Mouse (Mus musculus) C2C12 (cell line): Measurements from ENCODE around the gene Lrtm1. TPM values are rescaled to one million over a fixed set of nuclear protein-coding genes. Genes with fewer than 3 reads are reported as not detected.

Experiments
- H3K27me3 ChIP-seq: one replicate; pipeline ENCODE4 v1.6.1; 2011; ENCODE audit not compliant: control insufficient read depth, insufficient read depth, insufficient read length
- H3K36me3 ChIP-seq: one replicate; pipeline ENCODE4 v1.6.1; 2011; ENCODE audit not compliant: control insufficient read depth, insufficient read depth
- H3K4me3 ChIP-seq: one replicate; pipeline ENCODE4 v1.5.1; 2011; ENCODE audit warnings: mild to moderate bottlenecking, control low read depth; ENCODE audit not compliant: poor library complexity, insufficient read depth, severe bottlenecking
- H3K79me2 ChIP-seq: one replicate; pipeline ENCODE4 v1.6.1; 2011; ENCODE audit not compliant: control insufficient read depth, insufficient read depth
- H3K79me3 ChIP-seq: one replicate; pipeline ENCODE4 v1.6.1; 2011; ENCODE audit warnings: low read depth, control low read depth
- H3ac ChIP-seq: one replicate; pipeline ENCODE3; 2011; ENCODE audit warnings: low read depth; ENCODE audit not compliant: control insufficient read depth, insufficient read length
- CEBPB ChIP-seq: IDR thresholded peaks from one replicate; pipeline ENCODE4 v1.6.1; 2011; ENCODE audit warnings: low read depth, mild to moderate bottlenecking, control low read depth, moderate library complexity
- CTCF ChIP-seq: IDR thresholded peaks from one replicate; pipeline ENCODE4 v1.5.1; 2011; ENCODE audit not compliant: control insufficient read depth, insufficient read depth, insufficient read length
- FOSL1 ChIP-seq: IDR thresholded peaks from one replicate; pipeline ENCODE4 v1.8.0; 2011; ENCODE audit warnings: mild to moderate bottlenecking, low read length; ENCODE audit not compliant: poor library complexity, insufficient read depth, severe bottlenecking
- MAX ChIP-seq: IDR thresholded peaks from one replicate; pipeline ENCODE4 v1.6.1; 2011; ENCODE audit warnings: mild to moderate bottlenecking, control low read depth
- MYOD1 ChIP-seq: IDR thresholded peaks from one replicate; pipeline ENCODE4 v1.6.1; 2011; ENCODE audit warnings: low read depth; ENCODE audit not compliant: control insufficient read depth, insufficient read length
- MYOG ChIP-seq: IDR thresholded peaks from one replicate; pipeline ENCODE4 v1.6.1; 2011; ENCODE audit not compliant: control insufficient read depth, insufficient read length; ENCODE audit errors: extremely low read depth
- USF1 ChIP-seq: IDR thresholded peaks from one replicate; pipeline ENCODE4 v1.6.1; 2011; ENCODE audit warnings: low read depth, mild to moderate bottlenecking, control low read depth, moderate library complexity
- polyA plus RNA-seq: library from polyadenylated mRNA; unstranded; fragments of >200 nt; fragmentation: generic; extraction: Trizol; gene quantifications from one replicate; pipeline ENCODE4 v1.2.1, GENCODE M21; 2012; ENCODE audit warnings: missing spikeins

Lrtm1 gene
- polyA plus RNA-seq, 1 experiment, result not detected

- TF ChIP-seq USF1 (no peak), MYOG (no peak), CTCF (no peak), FOSL1 (no peak), CEBPB (no peak), MYOD1 (no peak), MAX (no peak)
- Histone ChIP-seq H3K36me3 (no peaks in the 10 kb centered on the region), H3K27me3 (no peaks in the 10 kb centered on the region), H3ac (no peak overlapping the region), H3K4me3 (no peak overlapping the region), H3K79me2 (no peaks in the 10 kb centered on the region), H3K79me3 (no peaks in the 10 kb centered on the region)
These were observed 29.7 kb upstream of the Lrtm1 start for GRCm38 (mm10) chr14:28988211-28988900.

DNA sequence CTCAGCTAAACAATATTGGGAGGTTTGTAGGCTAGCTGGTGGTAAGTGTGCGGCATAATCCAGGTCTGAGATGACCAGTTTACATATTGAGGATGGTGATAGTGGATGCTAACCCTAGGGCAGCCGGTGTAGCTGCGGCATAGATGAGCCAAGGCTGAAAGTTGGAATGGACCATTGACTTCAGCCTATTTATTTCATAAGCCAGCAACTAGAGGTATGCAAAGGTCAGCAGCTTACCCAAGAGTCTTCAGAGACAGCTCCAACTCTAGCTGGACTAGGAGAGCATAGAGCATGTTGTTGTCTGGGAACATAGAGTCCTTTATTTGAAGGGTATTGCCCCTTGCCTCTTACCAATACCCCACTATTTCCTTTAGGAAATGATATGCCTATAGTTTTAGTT, 21.4 kb upstream of the Lrtm1 start:
- Histone ChIP-seq H3K4me3 (no peak overlapping the region), H3K27me3 (no peaks in the 10 kb centered on the region), H3K79me2 (no peaks in the 10 kb centered on the region), H3K79me3 (no peaks in the 10 kb centered on the region), H3ac (no peak overlapping the region), H3K36me3 (no peaks in the 10 kb centered on the region)
- TF ChIP-seq FOSL1 (no peak), USF1 (no peak), CTCF (no peak), MAX (no peak), MYOG (no peak), MYOD1 (no peak), CEBPB (no peak)

GRCm38 (mm10) chr14:29005228-29005840, 12.7 kb upstream of the Lrtm1 start:
- Histone ChIP-seq H3K4me3 (no peak overlapping the region), H3K79me2 (no peaks in the 10 kb centered on the region), H3K36me3 (no peaks in the 10 kb centered on the region), H3ac (no peak overlapping the region), H3K27me3 (no peaks in the 10 kb centered on the region), H3K79me3 (no peaks in the 10 kb centered on the region)
- no peak for TF ChIP-seq CEBPB

- no peaks in the 10 kb centered on the region for H3K79me2 ChIP-seq
- H3K36me3 ChIP-seq, result no peaks in the 10 kb centered on the region
- no peaks in the 10 kb centered on the region for H3K27me3 ChIP-seq
- H3K79me3 ChIP-seq, result no peaks in the 10 kb centered on the region
- TF ChIP-seq CEBPB (no peak), CTCF (no peak), USF1 (no peak), MYOG (no peak), FOSL1 (no peak), MYOD1 (no peak), MAX (no peak)
- no peak overlapping the region for H3K4me3 ChIP-seq
- no peak overlapping the region for H3ac ChIP-seq
These were observed 8.4 kb upstream of the Lrtm1 start for GRCm38 (mm10) chr14:29009644-29010043.

DNA sequence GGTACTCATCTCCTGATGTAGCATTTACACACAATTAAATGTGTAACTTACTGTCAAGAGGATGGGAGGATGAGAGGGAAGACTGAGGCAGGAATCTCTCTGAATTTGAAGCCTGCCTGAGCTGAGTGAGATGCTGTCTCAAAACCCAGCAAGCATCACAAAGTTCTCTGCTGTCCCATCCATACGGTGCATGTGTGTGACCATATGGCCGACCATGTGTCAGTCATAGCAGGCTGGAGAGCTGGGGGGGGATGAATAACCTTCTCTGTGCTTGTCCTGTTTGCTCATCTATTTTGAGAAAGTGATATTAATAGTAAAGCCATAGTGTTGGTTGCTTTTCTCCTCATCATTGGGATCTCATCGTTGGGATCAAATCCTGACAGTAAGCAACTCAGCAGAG, 4.8 kb upstream of the Lrtm1 start:
- Histone ChIP-seq H3ac (no peak overlapping the region), H3K4me3 (no peak overlapping the region), H3K36me3 (no peaks in the 10 kb centered on the region), H3K79me3 (no peaks in the 10 kb centered on the region), H3K79me2 (no peaks in the 10 kb centered on the region), H3K27me3 (no peaks in the 10 kb centered on the region)
- TF ChIP-seq MYOD1 (no peak), FOSL1 (no peak), MYOG (no peak), MAX (no peak), CEBPB (no peak), USF1 (no peak), CTCF (no peak)

GRCm38 (mm10) chr14:29014680-29015079, 3.3 kb upstream of the Lrtm1 start:
- no peaks in the 10 kb centered on the region for H3K79me2 ChIP-seq
- H3K27me3 ChIP-seq, result no peaks in the 10 kb centered on the region
- H3K36me3 ChIP-seq, result no peaks in the 10 kb centered on the region
- no peak overlapping the region for H3K4me3 ChIP-seq
- no peak overlapping the region for H3ac ChIP-seq
- TF ChIP-seq FOSL1 (no peak), MYOG (no peak)
- H3K79me3 ChIP-seq, result no peaks in the 10 kb centered on the region
